In genomic region chr12:28841179-28841698, GRCm38 (mm10) we compare ENCODE assay signal across 23 mouse cellular contexts.
"Had no signal": no experiment of that assay in that cellular context is flagged by ENCODE, and none has a peak within 500 bp of the region (broad histone marks: within the 10 kb centered on the region; RNA-seq: fewer than 3 reads in every experiment).

No protein-coding gene starts in this region.

- H3K9me3 ChIP-seq: heart, embryonic 13.5 days; heart, embryonic 15.5 days; hindbrain, embryonic 13.5 days; hindbrain, embryonic 15.5 days; limb, embryonic 13.5 days; limb, embryonic 15.5 days; liver, embryonic 12.5 days had no signal

- DNase-seq: gastrocnemius, postnatal 14 days; gastrocnemius, postnatal 36 days; heart, adult 2 months; heart, postnatal 14 days; heart, postnatal 36 days; kidney, adult 18-20 months; kidney, adult 8-10 months; kidney, postnatal 10 days; kidney, postnatal 25 days; kidney, postnatal 4 days; left cerebral cortex, postnatal 4 days had no signal

- H3K27me3 ChIP-seq: heart, embryonic 13.5 days; heart, embryonic 15.5 days; hindbrain, embryonic 13.5 days; hindbrain, embryonic 15.5 days; limb, embryonic 13.5 days; limb, embryonic 15.5 days; liver, embryonic 12.5 days had no signal

- H3K4me2 ChIP-seq: heart, embryonic 11.5 days; heart, embryonic 13.5 days; heart, embryonic 15.5 days; hindbrain, embryonic 13.5 days; hindbrain, embryonic 15.5 days; limb, embryonic 13.5 days; limb, embryonic 15.5 days; liver, embryonic 12.5 days had no signal

- H3K27ac ChIP-seq: heart, adult 2 months; heart, embryonic 13.5 days; heart, embryonic 15.5 days; hindbrain, embryonic 13.5 days; hindbrain, embryonic 15.5 days; hindbrain, postnatal 0 days; layer of hippocampus, adult 2 months; left cerebral cortex, adult 2 months; limb, embryonic 13.5 days; limb, embryonic 15.5 days; liver, embryonic 12.5 days; liver, embryonic 14.5 days had no signal

- H3K9ac ChIP-seq: heart, embryonic 13.5 days; heart, embryonic 15.5 days; hindbrain, embryonic 13.5 days; hindbrain, embryonic 15.5 days; limb, embryonic 13.5 days; limb, embryonic 15.5 days; liver, embryonic 12.5 days; liver, embryonic 14.5 days had no signal

- H3K36me3 ChIP-seq: heart, embryonic 13.5 days; heart, embryonic 15.5 days; hindbrain, embryonic 13.5 days; hindbrain, embryonic 15.5 days; limb, embryonic 13.5 days; limb, embryonic 15.5 days; liver, embryonic 12.5 days had no signal

- H3K4me3 ChIP-seq: heart, adult 2 months; heart, embryonic 13.5 days; heart, embryonic 15.5 days; hindbrain, embryonic 13.5 days; hindbrain, embryonic 15.5 days; layer of hippocampus, adult 2 months; left cerebral cortex, adult 2 months; limb, embryonic 13.5 days; limb, embryonic 15.5 days; liver, embryonic 12.5 days had no signal

- ATAC-seq: hindbrain, postnatal 0 days; liver, embryonic 12.5 days had no signal
